Mouse (Mus musculus) ES-E14 (cell line): ENCODE measurements around the gene Spon1.

Experiments used
- CHD2 ChIP-seq: IDR thresholded peaks from 2 replicates; pipeline ENCODE4 v1.6.1; 2014; ENCODE audit warnings: mild to moderate bottlenecking, low read depth, low read length, inconsistent platforms
- ZC3H11A ChIP-seq: IDR thresholded peaks from 2 replicates; pipeline ENCODE4 v1.6.1; 2012; ENCODE audit warnings: low read depth, mild to moderate bottlenecking, inconsistent platforms, low read length, borderline replicate concordance

DNA sequence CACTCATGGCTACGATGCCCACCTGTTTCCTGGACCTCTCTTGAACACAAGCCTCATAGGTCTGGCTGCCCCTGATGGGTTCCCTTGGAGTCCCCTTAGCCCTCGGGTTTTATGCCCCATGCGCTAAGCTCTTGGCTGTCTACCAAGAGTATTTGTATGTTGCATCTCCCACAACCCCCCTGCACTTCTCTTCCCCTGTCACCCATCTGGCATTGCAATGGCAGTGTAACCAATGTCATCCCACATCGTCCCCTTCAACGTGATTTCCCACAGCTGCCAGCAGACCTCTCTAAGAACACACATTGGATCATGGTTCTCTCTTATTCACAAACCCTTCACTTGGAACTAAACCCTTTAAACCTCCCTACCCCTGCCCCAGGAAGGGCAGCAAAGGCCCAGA lies 239.7 kb downstream of the Spon1 start:
- TF ChIP-seq CHD2 (no peak), ZC3H11A (no peak)
